Mouse (Mus musculus) liver, postnatal 0 days (tissue): ENCODE measurements at regions not wholly inside any gene's neighbourhood (a gene's known extent, or its start where the extent isn't known, plus 50 kb on each side); places are given as distances from the start of the nearest gene placed in this dataset.

Experiments used
- CTCF ChIP-seq: sonication (generic); IDR thresholded peaks from 2 replicates; pipeline ENCODE4 v1.5.1; 2016; ENCODE audit warnings: antibody characterized with exemption, low read depth
- EP300 ChIP-seq: IDR thresholded peaks from 2 replicates; pipeline ENCODE4 v1.6.1; 2016; ENCODE audit warnings: antibody characterized with exemption, low read depth, mild to moderate bottlenecking

DNA sequence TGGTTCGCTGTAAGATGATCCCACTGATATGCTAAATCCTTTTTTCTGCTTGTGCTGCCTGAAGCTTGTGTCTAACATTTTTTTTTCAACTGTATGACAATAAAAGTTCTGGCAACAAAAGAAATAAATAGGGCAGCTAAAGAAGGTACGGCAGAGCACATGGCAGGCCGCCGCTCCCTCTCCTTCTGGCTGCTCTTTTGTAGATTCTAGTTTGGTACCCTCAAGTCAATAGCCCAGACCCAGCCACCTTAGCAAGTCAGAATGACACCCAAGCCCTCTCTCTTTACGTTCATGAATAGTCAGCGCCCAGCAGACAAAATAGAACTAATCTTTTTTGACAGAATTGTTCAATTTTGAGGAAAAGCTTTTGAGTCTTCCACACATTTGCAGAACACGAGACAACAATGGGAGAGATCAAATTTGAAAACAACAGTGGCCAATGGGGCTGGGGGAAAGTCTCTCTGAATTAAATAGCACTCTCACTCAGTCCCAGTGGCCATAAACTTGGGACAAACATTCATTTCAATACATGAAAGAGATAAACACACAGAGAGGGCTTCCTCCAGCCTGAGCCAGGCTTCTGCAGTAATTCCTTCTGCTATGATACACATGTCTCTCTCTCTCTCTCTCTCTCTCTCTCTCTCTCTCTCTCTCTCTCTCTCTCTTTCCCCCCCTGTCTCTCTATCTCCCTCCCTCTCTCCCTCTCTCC lies 180.0 kb upstream of the Otx2 start:
- TF ChIP-seq CTCF (no peak), EP300 (no peak)
